Mouse (Mus musculus): ENCODE results near the gene Zbtb12. TPM values are rescaled to one million over a fixed set of nuclear protein-coding genes. Genes with fewer than 3 reads are reported as not detected.

Gene Zbtb12
- polyA plus RNA-seq (2015; fragmentation: Nextera tagmentation; extraction: Ambion mirVana): 1.6 and 1.9 TPM in 2 replicates

GRCm38 (mm10) chr17:34879336-34879879 is at the start of gene Zbtb12:
TSS of gene Zbtb12 (plus strand) at chr17:34879483.

GRCm38 (mm10) chr17:34836856-34837221 is 42.4 kb upstream of the Zbtb12 start, which contains the start of the genes Stk19 and Dxo:
TSS of gene Stk19 (minus strand) at chr17:34836945.
TSS of gene Dxo (plus strand) at chr17:34837019.

DNA sequence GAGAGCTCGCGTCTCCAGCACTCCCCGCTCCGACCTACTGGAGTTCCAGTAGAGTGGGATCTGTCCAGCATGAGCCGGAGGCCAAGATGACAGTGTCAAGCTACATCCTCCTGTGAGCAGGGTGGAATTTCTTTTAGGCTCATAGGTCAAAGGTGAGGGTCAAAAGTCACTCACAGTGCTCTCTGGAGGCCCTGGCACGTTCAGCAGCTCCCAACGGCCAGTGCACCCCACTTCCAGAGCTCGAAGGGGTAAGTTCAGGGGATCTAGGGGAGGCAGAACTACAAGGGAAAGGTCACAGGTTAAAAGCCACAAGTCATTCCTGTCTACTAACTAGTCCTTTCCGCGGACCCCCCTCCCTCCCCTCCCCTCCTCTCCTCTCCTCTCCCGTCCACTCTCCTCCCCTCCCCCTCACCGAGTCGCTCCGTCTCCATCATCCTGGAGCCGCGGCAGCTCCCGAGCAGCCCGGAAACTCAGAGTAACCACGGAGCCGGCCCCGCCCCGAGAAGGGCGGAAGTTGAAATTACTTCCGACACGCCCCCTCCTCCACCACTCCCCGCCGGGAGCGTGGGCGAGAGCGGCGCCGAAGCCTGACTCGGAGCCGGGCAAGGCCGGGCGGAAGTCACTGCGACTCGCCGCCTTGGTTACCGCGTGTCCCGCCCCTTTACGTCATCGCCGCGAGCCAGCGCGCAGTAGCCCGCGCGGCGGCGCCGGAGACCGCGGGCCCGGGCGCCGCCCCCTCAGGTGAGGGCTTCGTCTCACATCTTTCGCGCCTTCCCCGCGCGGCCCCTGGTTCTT is 29.4 kb upstream of the Zbtb12 start, which contains the start of the genes Skiv2l and Nelfe:
Gene Skiv2l (minus strand): TSS at position 489 of the 795 bp plus-strand sequence.
Gene Nelfe (plus strand): TSS at position 670 of the 795 bp plus-strand sequence.

GRCm38 (mm10) chr17:34862416-34863081 is 16.7 kb upstream of the Zbtb12 start, which contains the start of gene Cfb:
TSS of gene Cfb (minus strand) at chr17:34862518.

GRCm38 (mm10) chr17:34881683-34882310 is 2.5 kb downstream of the Zbtb12 start, which contains the start of gene Gm20547:
TSS of gene Gm20547 (minus strand) at chr17:34882042.

DNA sequence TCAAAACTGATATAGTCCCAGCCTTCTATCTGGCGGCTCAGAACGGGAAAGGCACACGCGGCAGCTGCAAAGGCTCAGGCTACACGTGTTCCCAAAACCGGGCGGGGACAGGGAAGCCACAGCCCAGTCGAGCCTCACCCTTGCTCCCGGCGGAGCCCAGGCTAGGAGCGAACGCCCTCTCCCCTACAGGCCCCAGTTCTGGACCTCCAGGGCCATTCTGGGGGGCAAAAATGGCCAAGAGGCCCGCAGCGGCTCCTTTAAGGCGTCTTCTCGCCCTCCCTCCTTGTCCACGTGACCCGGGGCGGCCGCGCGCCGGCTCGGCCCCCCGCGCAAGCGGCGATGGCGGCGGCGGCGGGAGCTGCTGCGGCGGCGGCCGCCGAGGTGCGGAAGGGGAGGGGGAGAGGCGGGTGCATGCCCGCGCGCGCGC is 18.9 kb downstream of the Zbtb12 start, which contains the start of the genes C2 and Ehmt2:
Gene C2 (minus strand): TSS at position 106 of the 427 bp plus-strand sequence.
Gene Ehmt2 (plus strand): TSS at position 310 of the 427 bp plus-strand sequence.

GRCm38 (mm10) chr17:34913930-34914665 is 34.8 kb downstream of the Zbtb12 start, which contains the start of gene Slc44a4:
TSS of gene Slc44a4 (plus strand) at chr17:34914466.

GRCm38 (mm10) chr17:34931061-34931734 is 51.9 kb downstream of the Zbtb12 start, which contains the start of gene Neu1:
TSS of gene Neu1 (plus strand) at chr17:34931253.

Small RNA genes lying within 50 kb of the gene (microRNA-seq; reads per million reads assigned to microRNA genes)
- gene Mir6970 (ENCODE audit: borderline replicate concordance, insufficient number of aligned reads) (not detected), gene Mir6971 (ENCODE audit: borderline replicate concordance, insufficient number of aligned reads) (1.8 reads per million), gene Mir6972 (ENCODE audit: borderline replicate concordance, insufficient number of aligned reads) (not detected)

Other genes starting within 250 kb of the Zbtb12 start
- gene Prrt1, start 249.9 kb upstream of the Zbtb12 start, polyA plus RNA-seq (2015; fragmentation: Nextera tagmentation; extraction: Ambion mirVana): 1.3 and 2.2 TPM in 2 replicates
- 13.8 and 17.8 TPM in 2 replicates for gene Fkbpl, start 234.7 kb upstream of the Zbtb12 start, polyA plus RNA-seq (2015; fragmentation: Nextera tagmentation; extraction: Ambion mirVana)
- 34.1 and 43.4 TPM in 2 replicates for gene Atf6b, start 232.3 kb upstream of the Zbtb12 start, polyA plus RNA-seq (2015; fragmentation: Nextera tagmentation; extraction: Ambion mirVana)
- gene Tnxb, start 208.9 kb upstream of the Zbtb12 start, polyA plus RNA-seq (2015; fragmentation: Nextera tagmentation; extraction: Ambion mirVana): 10.3 and 10.4 TPM in 2 replicates
- gene C4b, start 135.6 kb upstream of the Zbtb12 start, polyA plus RNA-seq (2015; fragmentation: Nextera tagmentation; extraction: Ambion mirVana): 182 and 224 TPM in 2 replicates
- gene Cyp21a1, start 74.9 kb upstream of the Zbtb12 start, polyA plus RNA-seq (2015; fragmentation: Nextera tagmentation; extraction: Ambion mirVana): 2,316 and 6,586 TPM in 2 replicates
- 37.9 and 41.1 TPM in 2 replicates for gene Stk19, start 42.5 kb upstream of the Zbtb12 start, polyA plus RNA-seq (2015; fragmentation: Nextera tagmentation; extraction: Ambion mirVana)
- 34.6 and 62.4 TPM in 2 replicates for gene Dxo, start 42.5 kb upstream of the Zbtb12 start, polyA plus RNA-seq (2015; fragmentation: Nextera tagmentation; extraction: Ambion mirVana)
- gene Skiv2l, start 29.3 kb upstream of the Zbtb12 start, polyA plus RNA-seq (2015; fragmentation: Nextera tagmentation; extraction: Ambion mirVana): 23.8 and 36.5 TPM in 2 replicates
- 56.9 and 73.9 TPM in 2 replicates for gene Nelfe, start 29.1 kb upstream of the Zbtb12 start, polyA plus RNA-seq (2015; fragmentation: Nextera tagmentation; extraction: Ambion mirVana)
- gene Cfb, start 17.0 kb upstream of the Zbtb12 start, polyA plus RNA-seq (2015; fragmentation: Nextera tagmentation; extraction: Ambion mirVana): 27.2 and 40.8 TPM in 2 replicates
- gene Gm20547, start 2.6 kb downstream of the Zbtb12 start, polyA plus RNA-seq (2015; fragmentation: Nextera tagmentation; extraction: Ambion mirVana): not detected in 2 replicates
- gene C2, start 18.8 kb downstream of the Zbtb12 start, polyA plus RNA-seq (2015; fragmentation: Nextera tagmentation; extraction: Ambion mirVana): 37.4 and 41.0 TPM in 2 replicates
- gene Ehmt2, start 19.0 kb downstream of the Zbtb12 start, polyA plus RNA-seq (2015; fragmentation: Nextera tagmentation; extraction: Ambion mirVana): 45.4 and 52.6 TPM in 2 replicates
- 1.1 TPM in 2 replicates for gene Slc44a4, start 35.0 kb downstream of the Zbtb12 start, polyA plus RNA-seq (2015; fragmentation: Nextera tagmentation; extraction: Ambion mirVana)
- 24.3 and 32.3 TPM in 2 replicates for gene Neu1, start 51.8 kb downstream of the Zbtb12 start, polyA plus RNA-seq (2015; fragmentation: Nextera tagmentation; extraction: Ambion mirVana)
- gene Hspa1b, start 79.8 kb downstream of the Zbtb12 start, polyA plus RNA-seq (2015; fragmentation: Nextera tagmentation; extraction: Ambion mirVana): 1.4 and 1.6 TPM in 2 replicates
- gene Gm20481, start 90.4 kb downstream of the Zbtb12 start, polyA plus RNA-seq (2015; fragmentation: Nextera tagmentation; extraction: Ambion mirVana): not detected in 2 replicates
- gene Hspa1a, start 92.7 kb downstream of the Zbtb12 start, polyA plus RNA-seq (2015; fragmentation: Nextera tagmentation; extraction: Ambion mirVana): 11.8 and 21.4 TPM in 2 replicates
- 0.11 and 0.17 TPM in 2 replicates for gene Hspa1l, start 93.2 kb downstream of the Zbtb12 start, polyA plus RNA-seq (2015; fragmentation: Nextera tagmentation; extraction: Ambion mirVana)
- 62.8 and 87.8 TPM in 2 replicates for gene Lsm2, start 102.4 kb downstream of the Zbtb12 start, polyA plus RNA-seq (2015; fragmentation: Nextera tagmentation; extraction: Ambion mirVana)
- 31.9 and 37.8 TPM in 2 replicates for gene Vars, start 121.5 kb downstream of the Zbtb12 start, polyA plus RNA-seq (2015; fragmentation: Nextera tagmentation; extraction: Ambion mirVana)
- 0.21 and 0.35 TPM in 2 replicates for gene Vwa7, start 137.1 kb downstream of the Zbtb12 start, polyA plus RNA-seq (2015; fragmentation: Nextera tagmentation; extraction: Ambion mirVana)
- 4.2 and 6.4 TPM in 2 replicates for gene Sapcd1, start 148.5 kb downstream of the Zbtb12 start, polyA plus RNA-seq (2015; fragmentation: Nextera tagmentation; extraction: Ambion mirVana)
- 2.5 and 3.4 TPM in 2 replicates for gene Msh5, start 167.3 kb downstream of the Zbtb12 start, polyA plus RNA-seq (2015; fragmentation: Nextera tagmentation; extraction: Ambion mirVana)
- gene Clic1, start 170.5 kb downstream of the Zbtb12 start, polyA plus RNA-seq (2015; fragmentation: Nextera tagmentation; extraction: Ambion mirVana): 309 and 357 TPM in 2 replicates
- gene Ddah2, start 179.6 kb downstream of the Zbtb12 start, polyA plus RNA-seq (2015; fragmentation: Nextera tagmentation; extraction: Ambion mirVana): 134 and 219 TPM in 2 replicates
- gene Ly6g6c, start 185.9 kb downstream of the Zbtb12 start, polyA plus RNA-seq (2015; fragmentation: Nextera tagmentation; extraction: Ambion mirVana): 0.19 and 0.61 TPM in 2 replicates
- gene Mpig6b, start 186.7 kb downstream of the Zbtb12 start, polyA plus RNA-seq (2015; fragmentation: Nextera tagmentation; extraction: Ambion mirVana): 0.55 and 0.69 TPM in 2 replicates
- gene Ly6g6e, start 197.4 kb downstream of the Zbtb12 start, polyA plus RNA-seq (2015; fragmentation: Nextera tagmentation; extraction: Ambion mirVana): 0.12 and 0.55 TPM in 2 replicates
- 1.4 and 2.1 TPM in 2 replicates for gene Ly6g6d, start 198.6 kb downstream of the Zbtb12 start, polyA plus RNA-seq (2015; fragmentation: Nextera tagmentation; extraction: Ambion mirVana)
- 0.22 and 0.73 TPM in 2 replicates for gene Ly6g6f, start 206.1 kb downstream of the Zbtb12 start, polyA plus RNA-seq (2015; fragmentation: Nextera tagmentation; extraction: Ambion mirVana)
- gene Abhd16a, start 209.8 kb downstream of the Zbtb12 start, polyA plus RNA-seq (2015; fragmentation: Nextera tagmentation; extraction: Ambion mirVana): 94.1 and 104 TPM in 2 replicates
- not detected in 2 replicates for gene Ly6g5c, start 228.8 kb downstream of the Zbtb12 start, polyA plus RNA-seq (2015; fragmentation: Nextera tagmentation; extraction: Ambion mirVana)
- gene Ly6g5b, start 235.9 kb downstream of the Zbtb12 start, polyA plus RNA-seq (2015; fragmentation: Nextera tagmentation; extraction: Ambion mirVana): 0.30 and 0.47 TPM in 2 replicates
- gene Gpank1, start 242.0 kb downstream of the Zbtb12 start, polyA plus RNA-seq (2015; fragmentation: Nextera tagmentation; extraction: Ambion mirVana): 14.4 and 16.6 TPM in 2 replicates
- gene Csnk2b, start 242.6 kb downstream of the Zbtb12 start, polyA plus RNA-seq (2015; fragmentation: Nextera tagmentation; extraction: Ambion mirVana): 161 and 223 TPM in 2 replicates
- gene D17H6S53E, start 246.9 kb downstream of the Zbtb12 start, polyA plus RNA-seq (2015; fragmentation: Nextera tagmentation; extraction: Ambion mirVana): 8.9 and 11.5 TPM in 2 replicates

All from adrenal gland, postnatal 0 days (tissue).